Mouse (Mus musculus) skeletal muscle tissue, adult 2 months (tissue): ENCODE data around the gene Nrcam.
"Not testable (repeated sequence)": the region's sequence is repeated elsewhere in the genome, so short reads cannot be mapped to it uniquely, and the experiment has no call there.

Experiments used
- DNase-seq: peaks from one replicate; pipeline ENCODE4 v3.0.0-alpha.2; 2012; ENCODE audit warnings: low read depth, low spot score

The Nrcam gene

GRCm38 (mm10) chr12:44328381-44329315, at the start of gene Nrcam:
TSS of gene Nrcam (plus strand) at chr12:44328885.
- DNase-seq, result no peak

GRCm38 (mm10) chr12:44280147-44280546, 48.5 kb upstream of the Nrcam start:
- DNase-seq, result not testable (repeated sequence)

- DNase-seq, result no peak
These were observed 47.2 kb upstream of the Nrcam start for GRCm38 (mm10) chr12:44281534-44281933.

GRCm38 (mm10) chr12:44283378-44283777, 45.3 kb upstream of the Nrcam start:
- DNase-seq, result no peak

- no peak for DNase-seq
These were observed 41.7 kb upstream of the Nrcam start for GRCm38 (mm10) chr12:44286992-44287391.

- peak; percentile 44 for DNase-seq
These were observed 36.4 kb upstream of the Nrcam start for GRCm38 (mm10) chr12:44292281-44292680.

- DNase-seq, result no peak
These were observed 27.9 kb upstream of the Nrcam start for GRCm38 (mm10) chr12:44300793-44301192.

GRCm38 (mm10) chr12:44304012-44304411, 24.7 kb upstream of the Nrcam start:
- no peak for DNase-seq

GRCm38 (mm10) chr12:44304869-44305268, 23.8 kb upstream of the Nrcam start:
- DNase-seq, result no peak

- DNase-seq, result no peak
These were observed 20.5 kb upstream of the Nrcam start for GRCm38 (mm10) chr12:44308221-44308620.

- no peak for DNase-seq
These were observed 13.5 kb upstream of the Nrcam start for GRCm38 (mm10) chr12:44315212-44315611.

GRCm38 (mm10) chr12:44325091-44325490, 3.6 kb upstream of the Nrcam start:
- DNase-seq, result no peak

GRCm38 (mm10) chr12:44327452-44327851, 1.2 kb upstream of the Nrcam start:
- DNase-seq, result no peak

- DNase-seq, result no peak
These were observed 881 bp downstream of the Nrcam start for GRCm38 (mm10) chr12:44329316-44330215.

- DNase-seq, result no peak
These were observed 1.6 kb downstream of the Nrcam start for GRCm38 (mm10) chr12:44330216-44330719.

GRCm38 (mm10) chr12:44337136-44337640, 8.5 kb downstream of the Nrcam start:
- no peak for DNase-seq

GRCm38 (mm10) chr12:44338195-44338622, 9.5 kb downstream of the Nrcam start:
- no peak for DNase-seq

- DNase-seq, result no peak
These were observed 15.4 kb downstream of the Nrcam start for GRCm38 (mm10) chr12:44344075-44344474.

GRCm38 (mm10) chr12:44345251-44345650, 16.6 kb downstream of the Nrcam start:
- DNase-seq, result no peak

GRCm38 (mm10) chr12:44346143-44346542, 17.5 kb downstream of the Nrcam start:
- DNase-seq, result no peak

- no peak for DNase-seq
These were observed 26.4 kb downstream of the Nrcam start for GRCm38 (mm10) chr12:44355116-44355515.

GRCm38 (mm10) chr12:44357460-44357859, 28.8 kb downstream of the Nrcam start:
- no peak for DNase-seq
